Mouse (Mus musculus): ENCODE data around the gene Dyrk1a. TPM values are rescaled to one million over a fixed set of nuclear protein-coding genes. Genes with fewer than 3 reads are reported as not detected.
A peak's percentile ranks its signal among the peaks of the same experiment; 100 is the strongest.

The Dyrk1a gene
- polyA plus RNA-seq (2015; fragmentation: Nextera tagmentation; extraction: Ambion mirVana) = 8.9 and 9.5 TPM in 2 replicates

GRCm38 (mm10) chr16:94569229-94570176 lies at the start of gene Dyrk1a:
Gene Dyrk1a (plus strand): TSS chr16:94570010.
- Histone ChIP-seq H3K27me3 (replicated peaks) (no peaks in the 10 kb centered on the region), H3K9ac (replicated peaks) (peak within 1 kb of the TSS; percentile 98), H3K36me3 (no peaks in the 10 kb centered on the region), H3K27ac (replicated peaks) (peak within 1 kb of the TSS; percentile 100), H3K4me3 (replicated peaks) (peak within 1 kb of the TSS; percentile 97), H3K4me1 (peaks cover 35% of the 10 kb centered on the region), H3K9me3 (replicated peaks) (no peaks in the 10 kb centered on the region), H3K4me2 (peak within 1 kb of the TSS; percentile 75)
- peak; percentile 95 for ATAC-seq (ENCODE audit: low FRiP score)
- WGBS = under 1% methylated on average over 117 of the region's 133 CpGs

- Histone ChIP-seq H3K4me1 (peaks cover 43% of the 10 kb centered on the region), H3K27me3 (replicated peaks) (no peaks in the 10 kb centered on the region), H3K36me3 (no peaks in the 10 kb centered on the region), H3K9ac (replicated peaks) (no peak overlapping the region), H3K9me3 (replicated peaks) (no peaks in the 10 kb centered on the region), H3K4me3 (replicated peaks) (no peak overlapping the region), H3K4me2 (no peak overlapping the region), H3K27ac (replicated peaks) (0 out of 2 replicates have a peak overlapping the region, but pooled peaks have one; percentile 14)
- ATAC-seq (ENCODE audit: low FRiP score) = no peak
- 59% methylated on average over 6 of the region's 6 CpGs for WGBS
Observed at GRCm38 (mm10) chr16:94523594-94524377, 46.0 kb upstream of the Dyrk1a start.

DNA sequence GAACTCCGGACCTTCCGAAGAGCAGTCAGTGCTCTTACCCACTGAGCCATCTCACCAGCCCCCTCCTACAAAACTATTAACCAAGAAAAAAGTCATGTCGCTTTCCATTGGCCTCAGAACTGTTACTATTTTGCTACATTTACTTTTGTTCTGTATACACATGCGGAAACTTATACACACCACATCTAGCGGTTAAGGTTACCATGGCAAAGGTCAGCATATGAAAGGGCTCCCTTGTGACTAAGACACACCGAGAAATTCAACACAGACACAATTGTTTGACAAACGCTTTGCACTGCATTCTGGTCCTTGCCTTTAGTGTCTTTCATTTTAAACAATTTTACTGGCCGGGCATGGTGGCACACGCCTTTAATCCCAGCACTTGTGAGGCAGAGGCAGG lies 45.1 kb upstream of the Dyrk1a start:
- Histone ChIP-seq H3K9ac (replicated peaks) (no peak overlapping the region), H3K27me3 (replicated peaks) (no peaks in the 10 kb centered on the region), H3K36me3 (no peaks in the 10 kb centered on the region), H3K27ac (replicated peaks) (no peak overlapping the region), H3K4me3 (replicated peaks) (peak overlapping the region; percentile 67; the same call in 1 of the 2 replicates), H3K4me2 (peak overlapping the region; percentile 69), H3K9me3 (replicated peaks) (no peaks in the 10 kb centered on the region), H3K4me1 (peaks cover 40% of the 10 kb centered on the region)
- no peak for ATAC-seq (ENCODE audit: low FRiP score)
- 71% methylated on average over 9 of the region's 9 CpGs for WGBS

GRCm38 (mm10) chr16:94525955-94526343 lies 43.9 kb upstream of the Dyrk1a start:
- H3K27me3 ChIP-seq (replicated peaks) = no peaks in the 10 kb centered on the region
- H3K9me3 ChIP-seq (replicated peaks) = no peaks in the 10 kb centered on the region
- peaks cover 38% of the 10 kb centered on the region for H3K4me1 ChIP-seq
- peak overlapping the region; percentile 67 for H3K4me3 ChIP-seq (replicated peaks)
- H3K9ac ChIP-seq (replicated peaks) = peak overlapping the region; percentile 70
- no peaks in the 10 kb centered on the region for H3K36me3 ChIP-seq
- peak overlapping the region; percentile 97 for H3K27ac ChIP-seq (replicated peaks)
- ATAC-seq (ENCODE audit: low FRiP score) = peak; percentile 71
- WGBS = under 1% methylated on average over 23 of the region's 24 CpGs
- H3K4me2 ChIP-seq = peak overlapping the region; percentile 69

DNA sequence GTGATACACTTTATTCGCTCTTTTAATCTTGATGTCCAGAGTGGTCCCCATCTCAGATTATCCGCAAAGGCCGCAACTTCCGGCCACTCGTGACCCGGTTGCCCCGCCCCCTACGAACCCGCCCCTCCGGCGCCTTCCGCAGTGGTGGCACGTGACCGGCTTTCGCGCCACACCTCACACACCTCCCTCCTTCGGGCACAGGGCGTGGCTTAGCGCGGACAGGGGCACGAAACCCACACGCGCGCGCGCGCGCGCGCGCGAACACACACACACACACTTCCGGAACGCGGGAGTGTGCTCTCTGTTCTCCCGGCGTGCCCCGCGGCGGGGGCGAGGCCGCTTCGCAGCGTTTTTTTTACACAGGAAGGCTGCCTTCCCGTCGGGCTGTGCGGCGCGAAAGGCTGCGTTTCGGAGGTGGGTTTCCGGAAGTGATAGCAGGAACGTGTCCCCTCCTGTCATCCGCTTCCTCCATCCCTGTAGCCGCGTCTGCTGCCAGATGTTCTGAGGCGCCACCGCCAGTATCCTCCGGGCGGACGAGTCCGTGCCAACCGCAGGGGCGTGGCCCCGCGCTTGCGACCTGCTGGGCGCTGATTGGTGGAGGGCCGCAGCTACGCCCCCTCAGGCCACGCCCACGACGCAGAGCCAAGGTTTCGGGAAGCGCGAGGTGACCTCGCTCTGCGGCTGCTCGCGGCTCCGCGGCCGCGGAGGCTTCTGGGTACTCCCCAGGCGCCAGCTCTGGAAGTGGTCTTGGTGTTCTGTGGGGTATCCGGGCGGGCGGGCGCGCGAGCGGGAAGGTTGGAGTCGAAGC lies 43.3 kb upstream of the Dyrk1a start, which contains the start of gene Vps26c:
Gene Vps26c (minus strand): TSS at position 487 of the 808 bp plus-strand sequence.
- under 1% methylated on average over 93 of the region's 93 CpGs for WGBS
- H3K4me2 ChIP-seq = peak within 1 kb of the TSS; percentile 69
- H3K27ac ChIP-seq (replicated peaks) = peak within 1 kb of the TSS; percentile 97
- ATAC-seq (ENCODE audit: low FRiP score) = peak; percentile 92
- no peaks in the 10 kb centered on the region for H3K36me3 ChIP-seq
- peak within 1 kb of the TSS; percentile 70 for H3K9ac ChIP-seq (replicated peaks)
- H3K27me3 ChIP-seq (replicated peaks) = no peaks in the 10 kb centered on the region
- H3K4me1 ChIP-seq = peaks cover 37% of the 10 kb centered on the region
- no peaks in the 10 kb centered on the region for H3K9me3 ChIP-seq (replicated peaks)
- H3K4me3 ChIP-seq (replicated peaks) = peak within 1 kb of the TSS; percentile 67

DNA sequence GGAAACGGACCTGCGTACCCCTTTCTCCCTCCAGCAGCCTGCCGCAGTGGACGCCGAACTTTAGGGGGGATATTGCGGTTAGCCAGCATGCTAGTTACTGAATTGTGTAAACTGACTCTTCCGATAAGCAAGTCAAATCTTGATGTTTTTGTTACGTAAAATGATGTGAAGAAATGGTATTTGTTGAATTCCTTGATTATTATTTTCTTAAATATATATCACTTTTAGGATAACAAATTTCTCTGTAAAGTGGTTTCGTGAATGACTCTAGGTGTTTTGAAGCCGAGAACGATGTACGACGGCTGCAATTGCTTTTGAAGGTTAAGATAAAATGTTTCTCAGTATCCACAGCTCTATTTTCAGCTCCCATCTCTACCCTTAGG lies 42.7 kb upstream of the Dyrk1a start:
- Histone ChIP-seq H3K4me1 (peaks cover 34% of the 10 kb centered on the region), H3K9me3 (replicated peaks) (no peaks in the 10 kb centered on the region)

GRCm38 (mm10) chr16:94527546-94527945 lies 42.3 kb upstream of the Dyrk1a start:
- H3K36me3 ChIP-seq = no peaks in the 10 kb centered on the region
- H3K9me3 ChIP-seq (replicated peaks) = no peaks in the 10 kb centered on the region
- WGBS = 59% methylated on average over 3 of the region's 3 CpGs
- H3K27me3 ChIP-seq (replicated peaks) = no peaks in the 10 kb centered on the region
- H3K4me2 ChIP-seq = peak overlapping the region; percentile 69
- H3K9ac ChIP-seq (replicated peaks) = peak overlapping the region; percentile 70
- ATAC-seq (ENCODE audit: low FRiP score) = no peak
- H3K4me3 ChIP-seq (replicated peaks) = peak overlapping the region; percentile 67
- H3K27ac ChIP-seq (replicated peaks) = peak overlapping the region; percentile 97
- H3K4me1 ChIP-seq = peaks cover 34% of the 10 kb centered on the region

More for the DNA sequence above, 42.7 kb upstream of the Dyrk1a start:
- peak overlapping the region; percentile 97 for H3K27ac ChIP-seq (replicated peaks)
- no peaks in the 10 kb centered on the region for H3K27me3 ChIP-seq (replicated peaks)
- no peak for ATAC-seq (ENCODE audit: low FRiP score)
- peak overlapping the region; percentile 69 for H3K4me2 ChIP-seq
- 8% methylated on average over 13 of the region's 13 CpGs for WGBS
- no peaks in the 10 kb centered on the region for H3K36me3 ChIP-seq
- H3K4me3 ChIP-seq (replicated peaks) = peak overlapping the region; percentile 67
- H3K9ac ChIP-seq (replicated peaks) = peak overlapping the region; percentile 70

DNA sequence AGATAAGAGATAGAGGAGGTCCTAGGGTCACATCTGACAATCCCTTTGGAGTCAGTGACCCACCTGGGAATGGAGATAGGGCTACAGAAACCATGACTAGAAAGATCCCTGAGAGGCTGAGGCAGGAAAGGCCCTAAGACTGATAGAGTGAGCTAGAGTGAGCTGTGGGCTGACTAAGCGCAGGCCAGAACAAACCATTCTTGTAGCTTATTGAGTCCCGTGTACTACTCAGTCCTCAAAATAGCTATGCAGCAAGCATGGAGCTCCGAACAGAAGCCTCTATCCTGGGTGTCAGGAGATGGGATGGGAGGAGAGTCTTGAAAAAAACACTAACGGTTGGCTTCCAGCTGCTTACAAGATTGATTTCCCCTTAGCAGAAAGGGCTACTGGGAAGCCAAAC lies 38.5 kb upstream of the Dyrk1a start:
- WGBS = 89% methylated on average over 4 of the region's 4 CpGs
- H3K9ac ChIP-seq (replicated peaks) = no peak overlapping the region
- H3K27me3 ChIP-seq (replicated peaks) = no peaks in the 10 kb centered on the region
- no peak for ATAC-seq (ENCODE audit: low FRiP score)
- H3K4me2 ChIP-seq = no peak overlapping the region
- no peaks in the 10 kb centered on the region for H3K36me3 ChIP-seq
- no peak overlapping the region for H3K4me3 ChIP-seq (replicated peaks)
- H3K4me1 ChIP-seq = peaks cover 11% of the 10 kb centered on the region
- H3K27ac ChIP-seq (replicated peaks) = no peak overlapping the region
- no peaks in the 10 kb centered on the region for H3K9me3 ChIP-seq (replicated peaks)

DNA sequence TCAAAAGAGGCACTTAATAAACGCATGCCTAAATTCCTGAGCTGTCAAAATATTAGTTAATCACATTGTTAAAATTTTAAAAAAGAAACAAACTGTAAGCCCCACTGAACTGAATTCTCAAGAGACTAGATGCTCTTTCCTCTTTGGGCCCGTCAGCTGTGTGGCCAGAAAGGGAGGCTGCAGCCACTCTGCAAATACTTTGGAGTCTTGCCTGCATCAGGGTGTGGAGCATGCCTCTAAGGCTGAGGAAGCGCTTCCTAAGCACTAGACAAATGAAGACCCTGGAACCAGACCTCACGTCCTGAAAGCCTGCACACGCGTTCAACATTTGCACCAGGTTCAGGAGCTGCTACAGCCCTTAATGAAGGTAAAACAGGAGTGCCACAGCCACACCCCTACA lies 36.1 kb upstream of the Dyrk1a start:
- Histone ChIP-seq H3K36me3 (no peaks in the 10 kb centered on the region), H3K27ac (replicated peaks) (no peak overlapping the region), H3K4me3 (replicated peaks) (no peak overlapping the region), H3K9ac (replicated peaks) (no peak overlapping the region), H3K4me1 (peaks cover 4% of the 10 kb centered on the region; the same call in 1 of the 2 replicates), H3K4me2 (no peak overlapping the region), H3K27me3 (replicated peaks) (no peaks in the 10 kb centered on the region), H3K9me3 (replicated peaks) (no peaks in the 10 kb centered on the region)
- ATAC-seq (ENCODE audit: low FRiP score) = no peak
- 85% methylated on average over 6 of the region's 6 CpGs for WGBS

GRCm38 (mm10) chr16:94535716-94536115 lies 34.1 kb upstream of the Dyrk1a start:
- Histone ChIP-seq H3K36me3 (no peaks in the 10 kb centered on the region), H3K4me1 (peaks cover 4% of the 10 kb centered on the region; the same call in 1 of the 2 replicates), H3K4me2 (no peak overlapping the region), H3K27me3 (replicated peaks) (no peaks in the 10 kb centered on the region), H3K27ac (replicated peaks) (no peak overlapping the region), H3K9ac (replicated peaks) (no peak overlapping the region), H3K4me3 (replicated peaks) (no peak overlapping the region), H3K9me3 (replicated peaks) (no peaks in the 10 kb centered on the region)
- ATAC-seq (ENCODE audit: low FRiP score) = no peak
- 88% methylated on average over 5 of the region's 5 CpGs for WGBS
